Mouse (Mus musculus) thymus, postnatal 25 days (tissue): ENCODE results near the gene Gm49361.
"Not testable (repeated sequence)": the region's sequence is repeated elsewhere in the genome, so short reads cannot be mapped to it uniquely, and the experiment has no call there.

Source experiments
- DNase-seq: peaks from one replicate; pipeline ENCODE4 v3.0.0; 2022

Gm49361 gene

DNA sequence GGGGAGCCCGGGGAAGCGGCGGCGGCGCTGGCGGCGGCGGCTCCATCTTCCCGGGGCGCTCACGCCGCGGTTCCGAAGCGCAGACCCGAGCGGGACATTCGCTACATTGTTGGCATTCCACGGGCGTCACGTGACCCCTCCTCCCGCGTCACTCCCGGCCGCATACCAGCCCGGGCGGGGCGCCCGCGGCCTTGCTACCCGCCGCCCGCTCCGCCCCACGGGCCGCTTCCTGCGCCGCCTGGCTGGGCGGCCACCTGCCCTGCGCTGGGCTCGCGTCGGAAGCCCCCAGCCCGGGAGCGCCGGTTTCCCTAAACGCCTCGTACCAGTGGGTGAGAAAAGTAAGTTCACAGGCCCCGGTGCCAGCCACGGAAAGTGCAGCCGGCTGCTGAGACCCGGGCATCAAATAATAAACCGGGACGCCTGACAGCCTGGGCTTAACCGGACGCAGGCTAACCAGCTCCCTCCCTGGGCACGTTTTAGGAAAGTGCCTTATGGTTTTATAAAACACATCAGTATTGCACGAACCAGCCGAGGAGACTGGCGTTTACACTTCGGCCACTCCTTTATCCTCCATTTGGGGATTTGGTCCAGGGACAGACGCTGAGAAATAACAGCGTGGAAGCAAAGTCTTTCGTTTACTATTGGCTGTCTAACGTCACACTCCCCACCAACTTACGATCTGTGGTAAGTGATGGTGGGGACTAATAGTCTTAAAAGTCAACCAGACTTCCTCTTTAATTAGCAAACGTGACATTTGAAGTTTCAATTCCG is at the start of gene Gm49361:
Gene Gm49361 (minus strand): TSS at position 103 of the 771 bp plus-strand sequence.
- peak; percentile 82 for DNase-seq

DNA sequence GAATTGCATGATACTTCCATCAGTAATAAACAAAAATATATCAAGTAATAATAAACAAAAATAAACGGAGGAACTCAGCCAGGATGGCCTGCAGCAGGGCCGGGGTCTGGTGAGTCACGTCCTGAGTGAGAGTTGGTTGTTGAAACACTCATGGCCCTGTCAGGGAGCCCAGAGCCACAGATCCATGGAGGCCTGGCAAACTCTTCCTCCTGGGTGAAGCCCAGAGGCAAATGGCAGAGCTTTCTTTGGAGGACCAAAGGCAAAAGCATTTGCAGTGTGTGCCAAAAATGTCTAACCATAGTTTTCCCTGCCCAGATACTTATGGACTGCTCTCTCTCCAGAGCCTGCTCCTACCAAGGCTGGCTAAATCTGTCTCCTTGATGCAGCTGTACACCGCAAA is 45.3 kb upstream of the Gm49361 start:
- DNase-seq = no peak

DNA sequence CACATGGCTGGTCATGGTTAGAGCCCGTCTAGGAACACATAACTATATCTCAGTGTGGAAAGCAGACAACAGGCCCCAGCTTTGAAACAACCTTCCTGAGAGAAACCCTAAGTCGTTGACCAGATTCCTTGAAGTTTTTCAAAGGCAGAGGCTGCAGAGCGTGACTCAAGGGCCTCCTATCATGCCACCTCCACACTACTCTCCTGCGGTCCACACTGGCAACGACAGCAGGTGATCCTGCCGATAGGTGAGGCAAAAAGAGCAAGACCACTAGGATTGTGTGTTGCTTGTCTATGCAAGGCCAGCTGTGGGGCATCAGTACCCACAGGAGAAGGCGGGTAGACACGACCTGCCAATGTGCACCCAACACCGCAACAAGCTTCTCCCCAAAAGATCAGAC is 43.9 kb upstream of the Gm49361 start:
- no peak for DNase-seq

DNA sequence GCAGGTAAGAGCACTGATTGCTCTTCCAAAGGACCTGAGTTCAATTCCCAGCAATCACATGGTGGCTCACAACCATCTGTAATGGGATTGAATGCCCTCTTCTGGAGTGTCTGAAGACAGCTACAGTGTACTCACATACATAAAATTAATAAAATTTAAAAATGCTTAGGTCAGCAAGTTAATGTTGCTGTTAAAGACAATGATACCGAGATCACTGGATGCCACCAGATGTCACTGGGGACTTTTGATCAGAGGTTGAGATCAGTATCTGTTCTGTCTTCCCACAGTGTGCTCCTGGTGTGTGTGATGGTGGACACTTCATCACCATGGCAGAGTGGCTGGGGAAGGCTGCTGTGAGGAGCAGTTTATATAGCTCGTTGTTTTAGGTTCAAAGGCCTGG is 43.4 kb upstream of the Gm49361 start:
- no peak for DNase-seq

DNA sequence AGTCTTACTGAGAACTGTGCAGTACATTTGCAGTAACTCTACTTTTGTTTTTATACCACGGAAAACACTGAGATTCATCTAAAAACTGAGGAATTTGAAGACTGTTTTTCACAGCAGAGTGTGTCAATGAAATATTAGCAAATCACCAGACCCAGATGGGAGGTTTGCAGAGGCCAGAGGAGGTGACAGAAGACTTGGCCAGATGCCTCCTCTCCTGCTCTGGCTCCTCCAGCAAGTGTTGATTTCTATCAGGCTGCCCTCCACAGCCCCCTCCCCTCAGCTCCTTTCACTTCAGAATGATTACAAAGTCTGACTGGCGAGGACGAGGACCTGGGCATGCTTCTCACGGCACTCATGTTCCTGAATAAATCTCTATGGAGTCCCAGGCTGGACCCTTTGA is 41.5 kb upstream of the Gm49361 start:
- DNase-seq = no peak

DNA sequence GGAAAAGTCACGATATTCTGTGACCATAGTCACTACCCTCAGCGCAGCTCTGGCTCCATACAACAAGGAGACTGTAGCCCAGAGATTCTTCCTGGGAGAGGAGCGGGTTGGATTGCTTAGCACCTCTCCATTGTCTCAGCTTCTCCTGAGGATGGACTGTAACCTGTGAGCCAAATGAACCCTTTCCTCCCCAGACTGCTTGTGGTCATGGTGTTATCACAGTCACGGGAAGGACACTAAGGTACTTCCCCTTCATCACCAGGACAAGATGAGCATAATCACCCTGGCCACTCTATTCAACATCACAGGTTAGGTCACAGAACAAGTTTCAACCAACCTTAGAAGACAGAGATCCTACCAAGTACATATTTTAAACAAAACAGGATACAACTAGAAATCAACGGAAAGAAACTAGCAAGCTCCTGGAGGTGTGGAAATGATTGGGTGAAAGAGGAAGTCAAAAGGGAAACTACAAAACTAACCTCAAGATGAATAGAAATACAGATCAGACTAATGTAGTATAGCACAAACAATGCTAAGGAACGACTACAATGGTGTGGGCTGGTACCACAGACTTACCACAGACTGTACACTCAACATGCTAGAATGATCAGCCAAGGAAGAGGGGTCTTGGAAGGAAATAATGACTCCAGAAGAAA is 26.4 kb upstream of the Gm49361 start:
- DNase-seq = no peak

DNA sequence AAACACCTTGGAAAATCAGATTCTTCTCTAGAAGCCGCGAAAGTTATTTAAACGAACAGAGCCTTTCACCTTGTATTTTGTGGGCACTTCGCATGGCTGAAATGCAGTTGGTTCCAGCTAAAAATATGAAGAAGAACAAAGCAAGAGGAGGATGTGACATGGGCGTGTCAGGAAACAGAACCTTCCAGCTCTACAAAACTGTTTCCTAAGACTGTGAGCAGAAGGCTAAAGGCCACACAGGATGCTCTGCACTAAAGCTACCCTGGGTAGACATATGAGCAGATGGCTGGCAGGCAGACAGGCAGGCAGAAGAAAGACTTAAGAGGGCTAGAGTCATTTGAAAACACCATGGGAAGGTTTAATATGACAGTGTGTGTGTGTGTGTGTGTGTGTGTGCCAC is 23.2 kb upstream of the Gm49361 start:
- DNase-seq = peak; percentile 8

DNA sequence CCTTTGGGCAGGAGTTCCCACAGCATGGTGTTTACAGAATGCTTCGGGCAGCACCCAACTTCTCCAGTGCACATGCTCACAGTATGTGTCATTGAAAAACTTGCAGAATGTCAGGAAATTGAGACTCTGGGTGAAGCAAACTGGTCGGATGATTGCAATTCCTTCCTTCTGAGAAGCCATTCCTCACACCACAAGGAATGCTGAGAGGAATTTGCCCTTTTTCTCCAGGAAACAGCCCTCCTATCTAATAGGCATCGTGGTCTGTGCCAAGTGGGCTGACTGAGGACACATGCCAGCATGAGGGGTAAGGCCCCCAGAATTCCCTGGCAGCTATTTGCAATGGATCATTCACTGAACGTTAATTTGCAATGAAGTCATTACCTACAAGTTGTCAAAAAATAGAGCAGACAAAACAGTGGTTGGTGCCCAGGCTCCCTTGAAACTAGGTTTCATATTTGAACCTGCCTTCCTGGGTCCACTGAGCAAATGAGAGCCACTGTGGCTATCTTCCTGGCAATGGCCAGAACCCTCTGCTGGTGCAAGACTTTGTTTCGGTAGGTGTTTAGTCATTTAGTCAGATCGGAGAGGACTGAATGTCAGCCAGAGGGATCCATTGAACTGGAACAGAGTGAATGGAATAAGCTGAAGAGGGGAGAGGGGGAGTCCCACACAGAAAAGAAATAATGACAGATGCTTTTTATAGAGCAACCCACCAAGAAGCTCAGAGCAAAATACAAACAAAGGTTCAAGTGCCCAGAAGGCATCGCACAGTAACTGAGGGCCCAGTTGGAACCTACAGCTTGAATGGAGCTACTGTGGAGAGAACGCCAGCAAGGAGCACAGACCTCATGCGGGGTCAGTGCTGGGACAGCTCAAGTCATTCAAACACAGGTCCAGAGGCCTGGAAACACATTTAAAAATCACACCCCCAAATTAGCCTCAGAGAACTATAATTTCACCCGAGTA is 14.8 kb upstream of the Gm49361 start:
- DNase-seq = no peak

DNA sequence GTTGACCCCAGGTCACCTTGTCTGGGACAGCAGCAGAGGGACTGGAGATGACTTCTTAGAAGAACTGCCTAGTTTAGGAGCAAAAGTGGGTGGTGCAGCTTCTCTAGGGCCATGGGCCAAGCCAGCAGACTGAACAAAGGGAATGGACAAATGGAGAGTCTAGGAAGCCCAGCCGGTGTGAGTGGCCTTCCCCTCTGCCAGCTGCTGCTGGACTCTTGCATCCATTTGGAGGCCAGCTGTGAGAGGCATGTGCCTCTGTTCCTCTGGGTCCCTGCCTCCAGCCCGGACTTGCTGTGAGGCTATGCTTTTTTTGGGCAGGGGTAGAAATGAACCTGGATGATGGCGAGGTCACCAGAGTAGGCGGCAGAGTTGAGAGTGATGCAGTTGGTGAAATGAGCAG is 12.3 kb upstream of the Gm49361 start, which contains the start of gene Lats2:
Gene Lats2 (minus strand): TSS at position 152 of the 400 bp plus-strand sequence.
- no peak for DNase-seq

DNA sequence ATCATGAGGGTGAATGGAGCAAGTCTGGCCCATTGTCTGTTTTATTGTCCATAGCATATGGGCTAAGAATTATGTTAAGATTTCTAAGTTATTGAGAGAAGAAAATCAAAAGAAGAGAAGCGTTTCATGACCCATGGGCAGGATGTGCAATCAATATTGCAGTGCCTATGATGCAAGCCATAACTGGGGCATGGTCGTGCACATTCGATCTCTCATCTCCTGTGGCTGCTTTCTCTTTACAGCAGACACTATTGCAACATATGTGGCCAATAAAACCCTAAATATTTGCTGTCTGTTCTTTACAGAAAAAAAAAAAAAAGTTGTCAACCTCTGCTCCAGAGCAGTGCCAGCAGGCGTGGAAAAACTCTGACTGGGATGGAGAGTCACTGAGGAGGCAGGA is 10.2 kb upstream of the Gm49361 start:
- no peak for DNase-seq

DNA sequence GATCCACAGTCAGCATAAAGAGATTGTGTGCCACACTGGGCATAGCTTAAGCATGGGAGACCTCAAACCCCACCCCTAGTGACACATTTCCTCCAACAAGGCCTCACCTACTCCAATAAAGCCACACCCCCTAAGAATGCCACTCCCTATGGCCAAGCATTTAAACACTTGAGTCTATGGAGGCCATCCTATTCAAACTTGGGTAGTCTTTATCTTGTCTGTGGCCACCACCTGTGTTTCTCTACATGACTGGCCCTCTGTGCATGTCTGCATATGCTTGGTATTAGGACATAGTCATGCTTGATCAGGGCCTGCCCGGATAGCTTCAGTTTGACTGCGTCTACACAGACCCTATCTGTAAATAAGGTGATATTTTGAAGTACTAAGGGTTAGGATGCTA is 9.8 kb upstream of the Gm49361 start:
- no peak for DNase-seq

DNA sequence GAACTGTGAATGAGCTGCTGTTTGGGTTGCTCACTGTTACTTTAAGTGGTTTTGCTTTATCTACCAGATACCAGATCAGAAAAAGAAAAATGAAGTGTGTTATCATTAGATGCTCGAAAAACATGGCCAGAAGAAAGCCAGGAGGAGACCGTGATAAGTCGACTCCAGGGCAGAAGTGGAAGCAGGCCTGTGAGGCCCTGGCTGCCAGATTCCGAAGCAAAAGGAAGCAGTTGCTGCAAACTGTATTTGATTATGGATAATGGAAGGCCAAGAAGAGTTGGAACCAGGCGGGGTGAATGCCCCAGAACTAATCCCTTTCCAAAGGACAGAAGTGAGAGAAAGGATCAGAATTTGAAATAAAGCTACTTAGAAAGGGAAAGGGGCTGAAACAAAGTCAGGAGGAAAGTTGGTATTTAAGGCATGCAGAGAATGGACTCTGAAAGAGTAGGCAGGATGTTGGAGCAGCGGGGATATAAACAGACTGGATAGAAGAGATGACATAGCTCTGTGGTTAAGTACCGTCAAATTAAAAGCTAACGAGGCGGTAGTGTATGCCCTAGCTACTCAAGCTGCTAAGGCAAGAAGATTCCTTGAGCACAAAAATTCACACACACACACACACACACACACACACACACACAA is 7.6 kb upstream of the Gm49361 start:
- DNase-seq = no peak

DNA sequence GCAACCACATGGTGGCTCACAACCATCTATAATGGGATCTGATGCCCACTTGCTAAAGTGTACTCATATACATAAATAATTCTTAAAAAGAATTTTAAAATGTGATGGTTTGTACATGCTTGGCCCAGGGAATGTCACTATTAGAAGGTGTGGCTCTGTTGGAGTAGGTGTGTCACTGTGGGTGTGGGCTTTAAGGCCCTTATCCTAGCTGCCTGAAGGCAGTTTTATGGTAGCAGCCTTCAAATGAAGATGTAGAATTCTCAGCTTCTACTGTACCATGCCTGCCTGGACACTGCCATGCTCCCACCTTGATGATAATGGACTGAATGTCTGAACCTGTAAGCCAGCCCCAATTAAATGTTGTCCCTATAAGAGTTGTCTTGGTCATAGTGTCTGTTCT is 5.1 kb upstream of the Gm49361 start:
- not testable (repeated sequence) for DNase-seq

DNA sequence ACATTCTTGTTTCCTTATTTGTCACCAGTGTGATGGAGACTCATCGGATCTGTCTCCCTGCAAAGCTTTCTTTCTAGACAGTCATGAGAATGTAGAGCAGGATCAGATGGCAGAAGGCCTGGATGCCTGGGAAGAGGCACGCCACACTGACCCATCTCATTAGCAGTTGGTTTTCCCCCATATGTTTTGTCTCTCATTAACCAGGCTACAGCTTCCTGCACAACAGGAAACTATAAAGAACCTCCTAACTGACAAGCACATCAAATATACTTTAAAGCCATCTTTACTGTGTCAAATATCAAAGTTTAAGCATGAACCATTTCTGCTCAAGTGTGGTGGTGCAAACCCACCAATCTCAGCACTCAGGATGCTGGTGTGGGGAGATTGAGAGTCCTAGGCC is 3.6 kb upstream of the Gm49361 start:
- DNase-seq = no peak

DNA sequence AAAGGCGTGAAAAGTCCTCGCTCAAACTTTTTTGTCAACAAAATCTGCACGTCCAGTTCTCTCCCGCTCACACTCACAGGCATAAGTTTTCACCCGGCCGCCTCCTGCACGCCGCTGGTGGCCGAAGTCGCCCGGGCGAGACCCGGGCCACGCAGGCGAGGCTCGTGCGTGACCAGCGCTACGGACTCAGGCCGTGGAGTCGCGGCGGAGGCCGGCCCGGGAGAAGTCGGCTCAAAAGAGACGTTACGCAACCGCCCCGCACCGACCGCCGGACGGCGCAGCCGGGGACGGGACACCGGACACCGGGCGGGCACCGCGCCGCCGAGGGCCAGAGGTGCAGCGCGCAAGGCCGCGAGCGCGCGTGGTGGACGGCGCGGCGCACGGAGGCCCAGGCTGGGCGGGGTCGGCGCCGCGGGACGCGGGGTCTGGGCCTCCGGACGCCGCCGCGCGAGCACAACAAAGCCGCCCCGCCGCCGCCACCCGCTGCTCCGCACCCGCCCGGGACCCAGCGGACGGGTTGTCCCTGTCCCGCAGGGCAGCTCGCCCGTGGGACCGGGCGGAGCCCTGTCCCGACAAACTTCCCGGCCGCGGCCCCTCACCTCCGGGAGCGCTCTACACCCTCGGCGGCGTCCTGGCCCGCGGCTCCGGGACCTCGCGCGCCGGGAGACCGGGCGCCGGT is 473 bp downstream of the Gm49361 start:
- peak; percentile 37 for DNase-seq

DNA sequence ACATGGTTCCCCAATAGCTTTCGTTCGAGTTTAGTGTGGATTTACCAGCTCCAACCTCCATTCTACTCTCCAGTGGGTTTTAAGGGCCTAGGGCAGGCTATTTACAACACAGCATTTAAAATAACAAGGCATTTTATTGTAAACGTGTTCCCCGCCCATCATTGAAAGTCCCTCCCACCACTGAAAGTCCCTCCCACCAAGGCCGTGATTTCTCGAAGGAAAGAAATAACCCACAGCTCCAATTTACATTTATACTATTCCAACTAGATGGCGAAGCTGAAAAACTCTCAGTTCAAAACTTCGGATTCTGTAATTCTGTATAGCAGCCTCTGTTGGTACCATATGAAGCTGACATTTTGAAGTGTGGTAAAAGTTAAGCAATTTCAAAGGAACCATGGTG is 1.4 kb downstream of the Gm49361 start:
- DNase-seq = no peak

DNA sequence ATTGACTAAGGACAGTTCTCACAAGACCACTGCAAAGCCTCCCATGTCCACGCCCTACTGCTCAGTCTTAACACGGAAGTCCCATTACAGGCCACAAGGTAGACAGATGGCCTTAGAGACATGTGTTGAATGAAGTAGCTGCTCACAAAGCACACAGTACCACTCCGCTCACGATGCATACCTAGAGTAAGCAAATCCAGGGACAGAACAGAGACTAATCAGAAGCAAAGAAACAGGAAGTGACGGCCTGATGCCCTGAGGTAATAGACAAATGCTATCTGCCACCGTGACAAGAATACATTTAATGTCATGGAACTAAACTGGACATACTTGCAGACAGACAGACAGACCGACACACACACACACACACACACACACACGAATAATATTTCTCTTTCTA is 5.3 kb downstream of the Gm49361 start:
- no peak for DNase-seq

DNA sequence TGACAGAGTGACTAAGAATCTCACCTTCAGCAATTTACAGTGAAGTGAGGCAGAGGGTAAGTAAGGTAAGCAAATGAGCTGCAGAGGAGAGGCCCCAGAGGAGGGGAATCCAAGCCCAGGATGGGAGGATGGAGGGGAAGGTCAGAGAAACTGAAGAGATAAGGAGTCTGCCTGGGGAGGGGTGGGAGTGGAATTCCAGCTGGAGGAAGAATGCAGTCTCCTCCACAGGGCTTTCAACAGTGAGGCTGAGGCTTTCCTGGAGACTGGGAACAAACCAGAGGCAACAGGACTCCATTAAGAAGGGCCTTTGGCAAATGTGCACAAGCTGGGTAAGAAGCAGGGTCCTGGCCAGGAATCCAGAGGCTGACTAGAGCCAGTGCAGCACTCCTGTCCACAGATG is 8.8 kb downstream of the Gm49361 start:
- no peak for DNase-seq

DNA sequence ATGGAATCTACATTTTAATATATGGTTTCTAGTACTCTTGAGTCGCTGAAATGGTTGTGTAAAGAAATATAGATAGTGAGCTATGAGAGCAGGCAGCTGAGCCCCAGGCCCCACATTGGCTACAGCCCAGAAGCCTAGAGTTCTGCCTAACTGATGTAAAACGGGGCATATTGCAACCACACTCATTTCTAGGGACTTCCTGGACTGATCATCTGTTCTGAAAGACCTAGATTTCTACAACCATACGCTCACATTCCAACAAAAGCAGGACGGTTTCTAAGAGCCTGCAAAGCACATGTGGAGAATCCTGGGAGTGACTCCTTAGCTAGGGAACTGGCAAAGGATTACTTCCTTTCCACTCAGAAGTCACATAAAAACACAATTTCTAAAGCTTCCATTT is 9.8 kb downstream of the Gm49361 start:
- no peak for DNase-seq

DNA sequence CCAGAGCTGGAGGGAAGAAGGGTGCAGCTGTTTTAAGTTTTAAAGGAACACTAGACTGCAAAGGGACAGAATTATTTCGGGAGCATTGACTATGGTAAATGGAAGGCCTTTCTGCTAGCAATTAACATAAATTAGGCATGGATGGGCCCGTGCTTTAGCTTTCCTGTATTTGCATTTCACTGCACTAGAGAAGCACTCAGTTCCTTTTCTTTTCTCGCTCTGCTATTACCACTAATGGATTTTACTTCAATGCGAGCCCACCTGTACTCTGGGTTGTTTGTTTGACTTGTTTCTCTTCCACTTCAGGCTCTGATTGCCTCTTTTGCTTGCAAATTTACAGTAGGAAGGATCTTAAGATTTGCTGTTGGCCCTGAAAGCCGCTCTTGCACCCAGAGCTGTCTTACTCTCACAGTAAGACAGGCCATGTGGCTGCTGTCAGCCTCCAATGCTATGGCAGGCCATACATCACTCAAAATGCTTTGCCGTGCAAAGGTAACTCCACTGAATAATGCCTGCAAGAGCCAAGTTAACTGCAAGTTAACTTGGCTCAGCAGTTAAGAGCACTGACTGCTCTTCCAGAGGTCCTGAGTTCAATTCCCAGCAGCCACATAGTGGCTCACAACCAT is 13.1 kb downstream of the Gm49361 start:
- DNase-seq = no peak

DNA sequence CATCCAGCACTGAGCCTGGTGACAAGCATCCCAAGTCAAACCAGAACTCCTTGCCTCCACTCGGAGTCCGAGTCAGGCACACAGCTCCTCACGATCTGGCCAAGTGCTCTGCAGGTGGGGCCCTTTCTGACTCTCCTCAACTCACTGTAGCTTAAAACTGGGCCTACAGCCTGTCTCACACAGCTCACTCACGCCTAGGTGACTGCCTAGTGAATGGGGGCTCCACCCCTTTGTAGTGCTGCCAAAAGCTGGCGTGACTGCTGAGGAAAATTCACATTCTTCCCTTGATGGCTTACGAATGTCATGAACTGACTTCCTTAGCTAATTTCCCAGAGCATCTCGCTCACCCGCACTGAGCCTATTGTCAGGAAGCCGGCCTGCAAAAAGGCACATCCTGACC is 15.4 kb downstream of the Gm49361 start:
- peak; percentile 26 for DNase-seq

DNA sequence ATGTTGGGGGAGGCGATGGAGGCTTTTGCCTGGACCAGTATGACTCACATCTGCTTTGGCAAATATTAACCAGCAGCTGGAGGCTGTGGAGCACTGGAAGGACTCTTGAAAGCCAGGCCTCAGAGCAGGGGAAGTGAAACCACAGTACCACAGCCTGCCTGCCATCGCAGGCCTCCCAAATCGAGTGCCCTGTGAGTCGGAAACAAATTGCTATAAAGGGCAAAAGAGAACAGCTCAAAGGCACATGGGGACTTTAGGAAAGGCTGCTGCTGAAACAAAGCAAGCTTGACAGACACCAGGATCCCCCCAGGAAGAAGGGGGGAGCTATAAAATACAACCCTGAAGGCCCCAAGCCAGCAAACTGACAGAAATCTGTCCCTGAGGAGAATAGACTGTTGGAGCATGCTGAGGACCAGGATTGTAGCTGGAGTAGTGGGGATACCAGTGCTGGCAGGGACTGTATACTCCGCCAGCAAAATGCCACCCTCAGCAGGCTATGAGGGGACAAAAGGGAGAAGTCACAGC is 15.9 kb downstream of the Gm49361 start:
- DNase-seq = peak; percentile 46
